Mouse (Mus musculus) testis, adult 2 months (tissue): ENCODE measurements around the gene Zfp563.

Experiments used
- CTCF ChIP-seq: fragments of 200-500 bp; IDR thresholded peaks from 2 replicates; pipeline ENCODE4 v1.5.1; 2012; ENCODE audit warnings: low read depth, mild to moderate bottlenecking, inconsistent platforms, low read length, moderate library complexity; ENCODE audit not compliant: control insufficient read depth, insufficient read depth, insufficient replicate concordance
- POLR2A ChIP-seq: fragments of 200-500 bp; IDR thresholded peaks from 2 replicates; pipeline ENCODE4 v1.6.1; 2012; ENCODE audit warnings: low read depth, mild to moderate bottlenecking, inconsistent platforms, low read length, moderate library complexity; ENCODE audit not compliant: control insufficient read depth

DNA sequence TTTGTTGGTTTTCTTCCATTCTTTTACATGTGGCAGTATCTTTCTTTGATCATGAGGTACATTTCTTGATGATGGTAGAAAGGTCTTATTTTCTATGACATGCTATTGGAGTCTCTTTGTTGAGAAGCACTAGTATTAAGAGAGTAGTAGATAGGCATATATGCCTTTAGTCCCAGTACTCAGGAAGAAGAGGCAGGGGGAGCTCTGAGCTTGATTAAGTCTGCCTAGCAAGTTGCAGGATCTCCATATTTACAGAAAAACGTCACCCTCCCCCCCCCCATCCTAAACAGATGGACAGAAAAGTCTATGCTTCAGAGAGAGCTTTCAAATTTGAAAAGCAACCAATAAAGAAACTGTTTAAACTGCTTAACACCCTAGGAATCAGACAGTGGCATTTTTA is 30.3 kb upstream of the Zfp563 start:
- TF ChIP-seq CTCF, result no peak
- no peak for TF ChIP-seq POLR2A
